Comparison of ENCODE assay signal across 9 mouse cellular contexts in genomic region chr7:118443371-118443770, GRCm38 (mm10). TPM values are rescaled to one million over a fixed set of nuclear protein-coding genes. Genes with fewer than 3 reads are reported as not detected.
DNase-seq lines count a peak whose midpoint lies in the region; ATAC-seq lines count a peak whose summit lies in the region.
"Had no signal": no experiment of that assay in that cellular context is flagged by ENCODE, and none has a peak within 500 bp of the region (broad histone marks: within the 10 kb centered on the region; RNA-seq: fewer than 3 reads in every experiment).

No protein-coding gene starts in this region.

- no peaks in the 10 kb centered on the region for H3K9me3 ChIP-seq in heart, embryonic 11.5 days (replicated peaks; ENCODE audit: control insufficient read depth, low read length)
- H3K9me3 ChIP-seq in limb, embryonic 13.5 days: no peaks in the 10 kb centered on the region

- no peak overlapping the region for H3K9ac ChIP-seq in heart, embryonic 11.5 days (ENCODE audit: low read depth, low read length)
- H3K9ac ChIP-seq in limb, embryonic 13.5 days: no peak overlapping the region

- 0 out of 2 replicates have a peak, but pooled peaks cover 3% of the 10 kb centered on the region for H3K4me1 ChIP-seq in heart, embryonic 11.5 days (ENCODE audit: control insufficient read depth, insufficient read depth, low read length)
- H3K4me1 ChIP-seq in limb, embryonic 13.5 days: peaks cover 21% of the 10 kb centered on the region

- peak overlapping the region; percentile 40 for H3K4me2 ChIP-seq in heart, embryonic 11.5 days
- H3K4me2 ChIP-seq in limb, embryonic 13.5 days (replicated peaks): peak overlapping the region; percentile 34; the same call in 1 of the 2 replicates
- H3K4me2 ChIP-seq: liver, embryonic 11.5 days had no signal

- 6% methylated on average over 9 of the region's 9 CpGs for WGBS in heart, embryonic 11.5 days (ENCODE audit: insufficient replicate concordance)
- WGBS in limb, embryonic 13.5 days: 4% methylated on average over 9 of the region's 9 CpGs

- no peak for DNase-seq in heart, adult 9 months (ENCODE audit: low spot score in 2 of 2)
- peak; percentile 70 for DNase-seq in MN1 (ENCODE audit: low spot score)
- peak; percentile 32 to 67 for DNase-seq in frontal cortex, postnatal 10 days (ENCODE audit: low spot score in 2 of 2)
- DNase-seq in spleen, adult 12 weeks (ENCODE audit: low spot score): no peak
- no peak for DNase-seq in liver
- no peak for DNase-seq in cerebellum, adult 9-11 months

- no peaks in the 10 kb centered on the region for H3K36me3 ChIP-seq in heart, embryonic 11.5 days (ENCODE audit: control insufficient read depth, insufficient read depth, low read length)
- no peaks in the 10 kb centered on the region for H3K36me3 ChIP-seq in limb, embryonic 13.5 days

- H3K27me3 ChIP-seq in heart, embryonic 11.5 days (ENCODE audit: control insufficient read depth, insufficient read depth, low read length): peaks cover 49% of the 10 kb centered on the region
- H3K27me3 ChIP-seq in limb, embryonic 13.5 days: peaks cover 48% of the 10 kb centered on the region

- H3K27ac ChIP-seq in heart, embryonic 11.5 days (ENCODE audit: low read depth, low read length): no peak overlapping the region
- no peak overlapping the region for H3K27ac ChIP-seq in limb, embryonic 13.5 days

- no peak overlapping the region for H3K4me3 ChIP-seq in heart, embryonic 11.5 days (ENCODE audit: low read depth, low read length)
- H3K4me3 ChIP-seq in limb, embryonic 13.5 days: no peak overlapping the region

- no peak for ATAC-seq in heart, embryonic 11.5 days (replicated peaks; ENCODE audit: insufficient number of reproducible peaks, low FRiP score, low TSS enrichment)
- ATAC-seq in limb, embryonic 13.5 days (ENCODE audit: low FRiP score, low read depth): no peak

RNA-seq across cellular contexts. Expression of gene Syt17, which starts 4.7 kb away (rescaled TPM):
- 0.39 and 1.0 TPM in 2 replicates for polyA plus RNA-seq in heart, embryonic 11.5 days (2014; fragmentation: Nextera tagmentation; extraction: Ambion mirVana)
- polyA plus RNA-seq in limb, embryonic 13.5 days (2015; fragmentation: Nextera tagmentation; extraction: Ambion mirVana): 1.8 and 2.2 TPM in 2 replicates

RNA-seq across cellular contexts. Expression of gene Itpripl2, which starts 48.4 kb away (rescaled TPM):
- polyA plus RNA-seq in heart, embryonic 11.5 days (2014; fragmentation: Nextera tagmentation; extraction: Ambion mirVana): 1.2 and 1.4 TPM in 2 replicates
- 6.1 and 6.4 TPM in 2 replicates for polyA plus RNA-seq in limb, embryonic 13.5 days (2015; fragmentation: Nextera tagmentation; extraction: Ambion mirVana)

Comparison
In these comparisons a context has a peak if more than half of its experiments do, and no peak if none do; other contexts are left out.
1. DNase-seq: peak in MN1 (single experiment) and frontal cortex, postnatal 10 days (2 of 2); none in heart, adult 9 months (0 of 2), spleen, adult 12 weeks (single experiment), liver (single experiment) and cerebellum, adult 9-11 months (single experiment).